Mouse (Mus musculus): Measurements from ENCODE around the gene Slc25a1.
"Not testable (repeated sequence)": the region's sequence is repeated elsewhere in the genome, so short reads cannot be mapped to it uniquely, and the experiment has no call there.

Gene Slc25a1

GRCm38 (mm10) chr16:17928087-17928580 lies at the start of gene Slc25a1:
Gene Slc25a1 (minus strand): TSS chr16:17928219.
- DNase-seq (ENCODE audit: low spot score in 2 of 2): peak; percentile 76 to 78

DNA sequence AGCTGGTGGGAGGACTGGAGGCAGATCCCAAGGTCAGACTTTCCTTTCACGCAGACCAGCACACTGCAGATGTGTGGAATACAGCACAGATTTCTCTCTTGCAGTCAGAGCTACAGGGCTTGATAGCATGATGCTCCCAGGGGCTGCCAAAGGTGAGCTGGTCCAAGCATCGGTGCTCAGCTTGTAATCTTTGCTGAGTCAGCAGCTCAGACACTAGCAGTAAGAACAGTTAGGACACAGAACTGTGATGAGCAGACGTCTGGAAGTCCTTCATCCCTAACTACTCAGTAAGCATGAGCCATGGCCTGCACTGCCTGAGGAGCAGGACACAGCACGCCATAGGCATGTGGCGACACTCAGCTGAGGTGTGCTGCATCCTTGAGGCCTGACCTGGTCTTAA lies 43.8 kb upstream of the Slc25a1 start:
- DNase-seq (ENCODE audit: low spot score in 2 of 2): no peak

DNA sequence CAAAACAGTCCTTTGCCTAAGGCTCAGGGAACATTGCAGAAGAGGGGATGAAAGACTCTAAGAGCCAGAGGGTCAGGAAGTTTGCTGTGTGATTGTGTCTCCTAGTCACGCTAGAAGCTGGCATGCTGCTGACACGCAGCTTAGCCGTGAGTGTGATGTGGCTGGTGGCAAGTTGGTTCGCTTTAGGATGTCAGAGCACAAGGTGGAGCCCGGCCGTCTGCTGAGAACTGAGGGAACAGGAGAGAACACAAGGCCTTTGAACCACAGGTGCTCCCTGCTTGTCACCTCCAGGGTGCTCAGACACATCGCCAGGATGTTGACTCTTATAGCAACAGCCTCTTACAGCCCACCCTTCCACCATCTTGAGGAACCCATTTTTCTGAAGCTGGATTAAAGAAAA lies 34.1 kb upstream of the Slc25a1 start:
- DNase-seq (ENCODE audit: low spot score in 2 of 2): no peak

GRCm38 (mm10) chr16:17956052-17956638 lies 28.1 kb upstream of the Slc25a1 start:
- not testable (repeated sequence) for DNase-seq (ENCODE audit: low spot score in 2 of 2)

DNA sequence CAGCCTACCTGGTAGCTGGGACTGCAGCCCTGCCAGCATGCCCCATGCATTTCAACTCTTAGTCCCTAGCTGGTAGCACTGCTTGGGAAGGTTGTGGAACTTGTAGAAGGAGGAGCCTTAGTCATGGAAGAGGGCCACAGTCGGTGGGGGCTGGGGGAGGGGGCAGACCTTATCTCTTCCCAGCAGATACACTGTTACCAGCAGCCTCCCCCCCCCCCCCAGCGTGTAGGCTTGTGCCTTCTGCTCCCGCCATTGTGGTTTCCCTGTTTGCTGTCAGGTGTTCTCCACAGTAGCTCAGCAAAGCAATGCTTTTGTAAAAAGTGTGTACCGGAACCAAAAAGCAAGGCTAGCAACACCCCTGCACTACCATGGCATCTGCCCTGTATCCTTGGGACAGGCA lies 23.6 kb upstream of the Slc25a1 start:
- DNase-seq (ENCODE audit: low spot score in 2 of 2): no peak

GRCm38 (mm10) chr16:17950068-17950467 lies 22.0 kb upstream of the Slc25a1 start:
- DNase-seq (ENCODE audit: low spot score in 2 of 2): no peak

GRCm38 (mm10) chr16:17949421-17949877 lies 21.4 kb upstream of the Slc25a1 start:
- no peak for DNase-seq (ENCODE audit: low spot score in 2 of 2)

- no peak for DNase-seq (ENCODE audit: low spot score in 2 of 2)
Observed at GRCm38 (mm10) chr16:17945081-17945831, 17.2 kb upstream of the Slc25a1 start.

DNA sequence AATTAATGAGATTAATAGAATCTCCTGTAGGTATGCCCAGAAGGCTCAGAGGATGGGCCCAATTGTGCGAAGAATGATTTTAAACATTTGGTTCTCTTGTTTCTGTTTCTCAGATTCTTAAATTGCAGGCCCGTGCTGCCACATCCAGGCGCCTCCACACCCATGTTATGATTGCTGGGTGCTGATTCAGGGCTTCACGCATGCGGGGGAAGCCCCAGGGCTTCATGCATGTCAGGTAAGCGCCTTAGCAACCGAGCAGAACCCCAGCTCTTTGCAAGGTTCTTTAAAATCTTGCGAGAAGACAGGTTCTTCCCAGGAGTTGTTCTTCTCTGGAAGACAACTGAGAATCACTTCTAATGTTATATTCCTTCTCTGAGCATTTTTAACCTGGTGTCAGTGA lies 15.4 kb upstream of the Slc25a1 start:
- DNase-seq (ENCODE audit: low spot score in 2 of 2): no peak

DNA sequence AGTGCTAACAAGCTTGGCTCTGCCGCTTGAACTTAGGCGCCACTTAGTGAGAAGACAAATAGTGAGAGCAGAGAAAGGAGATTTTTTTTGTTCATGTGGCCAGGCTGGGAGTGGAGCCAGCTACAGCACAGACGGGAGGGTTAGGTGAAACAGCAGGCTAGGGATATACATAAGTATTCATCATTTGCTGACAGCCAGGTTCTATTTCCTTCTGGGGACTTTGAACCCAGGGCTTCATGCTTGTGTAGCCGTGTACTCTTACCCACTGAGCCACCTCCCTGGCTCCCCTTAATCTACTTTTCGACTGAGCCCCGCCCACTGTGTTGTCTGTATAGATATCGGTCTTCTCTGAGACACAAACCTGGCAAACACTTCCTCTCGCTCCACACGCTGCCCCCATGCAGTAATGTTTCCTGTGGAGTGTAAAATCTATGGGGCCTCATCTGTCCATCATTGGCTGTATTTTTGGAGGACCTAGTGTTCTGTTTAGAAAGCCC lies 11.3 kb upstream of the Slc25a1 start:
- DNase-seq (ENCODE audit: low spot score in 2 of 2): peak in 1 of 2 experiments; percentile 51

GRCm38 (mm10) chr16:17938821-17939220 lies 10.8 kb upstream of the Slc25a1 start:
- DNase-seq (ENCODE audit: low spot score in 2 of 2): peak; percentile 61 to 84

GRCm38 (mm10) chr16:17938187-17938586 lies 10.2 kb upstream of the Slc25a1 start:
- DNase-seq (ENCODE audit: low spot score in 2 of 2): no peak

GRCm38 (mm10) chr16:17936776-17937175 lies 8.8 kb upstream of the Slc25a1 start:
- no peak for DNase-seq (ENCODE audit: low spot score in 2 of 2)

DNA sequence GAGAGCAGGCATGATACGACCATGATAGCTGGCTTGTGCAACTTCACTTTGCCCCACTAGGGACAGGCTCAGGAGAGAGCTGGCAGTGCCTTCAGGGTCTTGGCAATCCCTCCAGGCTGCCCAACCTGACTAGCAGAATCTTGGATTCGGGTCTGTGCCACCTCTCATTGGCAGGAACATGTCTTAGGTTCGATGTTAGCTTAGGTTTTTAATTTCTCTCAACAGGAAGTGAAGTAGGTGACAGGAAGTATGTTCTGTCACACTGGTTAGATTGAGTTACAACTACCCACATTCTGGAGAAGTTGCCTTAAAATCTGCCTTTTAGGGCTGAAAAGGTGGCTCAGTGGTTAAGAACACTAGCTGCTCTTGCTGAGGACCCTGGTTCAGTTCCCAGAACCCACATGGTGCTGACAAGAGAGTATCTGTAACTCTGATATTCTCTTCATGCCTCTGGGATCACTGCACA lies 6.5 kb upstream of the Slc25a1 start:
- no peak for DNase-seq (ENCODE audit: low spot score in 2 of 2)

- DNase-seq (ENCODE audit: low spot score in 2 of 2): no peak
Observed at GRCm38 (mm10) chr16:17933594-17934444, 5.8 kb upstream of the Slc25a1 start.

- DNase-seq (ENCODE audit: low spot score in 2 of 2): no peak
Observed at GRCm38 (mm10) chr16:17931906-17932460, 4.0 kb upstream of the Slc25a1 start.

DNA sequence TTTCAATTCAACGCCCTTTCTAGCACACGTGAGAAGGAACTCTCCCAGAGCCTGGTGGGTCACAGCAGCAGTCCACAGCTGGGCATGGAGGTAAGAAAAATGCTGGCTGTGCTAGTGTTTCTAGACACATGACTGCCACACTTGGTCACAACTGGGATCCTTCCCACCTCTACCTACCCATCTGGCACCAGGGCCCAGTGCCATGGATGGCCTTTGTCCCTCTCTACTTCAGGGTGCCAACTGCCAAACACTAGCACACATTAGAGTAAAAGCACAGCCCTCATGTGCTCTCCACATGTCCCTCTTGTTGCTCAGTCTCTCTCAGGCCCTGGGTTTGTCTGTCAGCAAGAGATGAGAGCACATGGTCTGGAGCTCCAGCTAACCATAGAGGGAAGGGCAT lies 1.6 kb upstream of the Slc25a1 start:
- DNase-seq (ENCODE audit: low spot score in 2 of 2): no peak

DNA sequence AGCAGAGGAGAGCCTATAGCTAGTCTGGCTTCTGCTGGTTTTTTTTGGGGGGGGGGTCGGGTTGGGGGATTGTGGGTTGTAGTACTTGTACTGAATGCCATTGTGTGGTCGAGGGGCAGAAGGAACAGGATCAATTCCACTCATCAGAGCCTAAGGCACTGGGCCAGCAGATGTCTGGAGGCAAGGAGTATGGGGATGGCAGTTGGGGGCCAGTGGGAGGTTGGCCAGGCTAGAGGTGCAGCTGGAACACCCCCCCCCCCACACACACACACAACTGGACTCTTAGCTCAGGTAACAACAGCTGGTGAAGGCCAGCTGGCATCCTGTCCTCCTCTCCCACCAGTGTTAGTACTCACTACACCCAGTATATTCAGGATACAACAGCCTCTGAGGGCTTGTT lies 1.2 kb upstream of the Slc25a1 start:
- no peak for DNase-seq (ENCODE audit: low spot score in 2 of 2)

GRCm38 (mm10) chr16:17928627-17929104 lies 647 bp upstream of the Slc25a1 start:
- peak; percentile 62 to 82 for DNase-seq (ENCODE audit: low spot score in 2 of 2)

DNA sequence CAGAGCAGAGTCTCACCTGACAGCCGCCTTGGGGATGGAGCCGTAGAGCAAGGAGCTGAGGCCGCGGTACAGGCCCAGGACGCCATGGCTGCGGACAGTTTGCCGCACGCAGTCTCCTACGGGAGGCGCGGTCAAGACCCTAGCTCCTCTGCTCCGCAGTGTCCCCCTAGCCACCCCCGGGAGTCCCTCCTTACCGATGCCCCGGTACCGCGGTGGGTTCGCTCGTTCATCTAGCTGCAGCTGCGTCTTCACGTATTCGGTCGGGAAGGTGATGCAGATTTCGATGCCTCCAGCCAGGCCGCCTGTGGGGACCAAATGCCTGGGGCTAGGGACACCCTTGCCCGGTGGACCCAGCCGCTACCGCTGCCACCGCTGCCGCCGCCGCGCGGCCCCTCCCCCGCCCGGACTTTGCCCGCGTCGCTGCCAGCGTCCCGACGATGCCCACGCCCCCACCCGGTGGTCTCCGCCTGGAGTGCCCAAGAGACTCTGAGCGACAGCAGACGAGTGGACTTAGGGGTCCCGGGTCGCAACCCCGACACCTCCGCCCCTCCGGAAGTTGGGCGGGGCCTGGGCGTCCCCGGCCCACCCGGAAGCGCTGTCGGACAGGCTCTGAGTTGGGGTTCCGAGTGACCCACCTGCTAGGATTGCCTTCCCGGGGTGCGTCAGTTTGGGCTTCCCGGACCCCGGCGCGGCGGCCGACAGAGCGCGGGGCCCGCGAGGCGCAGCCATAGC lies 502 bp downstream of the Slc25a1 start:
- peak; percentile 57 to 61 for DNase-seq (ENCODE audit: low spot score in 2 of 2)

DNA sequence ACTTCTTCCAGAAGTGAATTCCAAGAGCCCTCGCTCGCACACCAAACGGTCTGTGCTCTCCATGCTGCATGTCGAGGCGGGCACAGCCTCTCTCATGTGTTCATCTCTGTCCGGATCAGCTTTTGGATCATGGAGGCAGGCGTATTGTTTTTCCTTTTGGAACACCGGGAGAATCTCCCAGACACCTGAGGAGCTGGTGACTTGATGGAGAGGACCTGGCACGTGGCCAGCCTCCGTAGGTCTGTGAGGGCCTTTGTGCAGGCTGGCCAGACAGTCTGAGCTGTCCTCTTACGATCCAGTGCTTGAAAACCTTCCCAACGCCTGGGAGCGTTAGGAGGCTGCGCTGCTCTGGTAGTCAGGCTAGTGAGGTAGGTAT lies 5.9 kb downstream of the Slc25a1 start:
- peak in 1 of 2 experiments; percentile 46 for DNase-seq (ENCODE audit: low spot score in 2 of 2)
